Mouse (Mus musculus) cerebellum, adult 2 months (tissue): ENCODE measurements at regions not wholly inside any gene's neighbourhood (a gene's known extent, or its start where the extent isn't known, plus 50 kb on each side); places are given as distances from the start of the nearest gene placed in this dataset.

Experiments used
- CTCF ChIP-seq: fragments of 200-500 bp; IDR thresholded peaks from 2 replicates; pipeline ENCODE4 v1.5.1; 2011; ENCODE audit warnings: low read depth, mild to moderate bottlenecking, control low read depth, low read length, moderate library complexity, borderline replicate concordance; ENCODE audit not compliant: insufficient read depth
- POLR2A ChIP-seq: fragments of 200-500 bp; IDR thresholded peaks from 2 replicates; pipeline ENCODE4 v1.6.1; 2011; ENCODE audit warnings: low read length, control low read depth, borderline replicate concordance; ENCODE audit not compliant: insufficient read depth

DNA sequence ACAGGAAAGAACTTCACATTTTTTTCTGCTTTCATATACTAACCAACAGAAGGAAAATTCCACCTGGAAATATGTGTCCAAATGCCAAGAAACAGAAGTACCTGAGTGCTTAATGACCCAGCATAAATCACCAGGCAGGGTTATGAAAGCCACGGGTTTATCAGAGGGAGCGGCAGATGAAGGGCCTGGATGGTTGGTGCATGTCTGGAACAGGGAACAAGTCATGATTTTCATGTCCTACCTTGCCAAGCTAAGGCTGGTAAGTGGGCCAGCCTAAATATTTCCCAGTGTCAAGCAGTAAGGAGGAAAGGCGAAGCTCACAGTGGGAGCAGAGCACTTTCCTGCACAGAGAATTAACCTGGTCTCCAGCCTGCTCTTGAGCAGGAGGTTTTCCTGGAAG, 132.3 kb upstream of the Foxq1 start:
- TF ChIP-seq CTCF (no peak), POLR2A (no peak)
